16 mouse cellular contexts compared by ENCODE assay signal in genomic region chr3:102354771-102355170, GRCm38 (mm10).
"Had no signal": no experiment of that assay in that cellular context is flagged by ENCODE, and none has a peak within 500 bp of the region (broad histone marks: within the 10 kb centered on the region; RNA-seq: fewer than 3 reads in every experiment).

No protein-coding gene starts in this region.

- H3K27ac ChIP-seq: lung, embryonic 15.5 days; macrophage; midbrain, embryonic 13.5 days; midbrain, embryonic 15.5 days; neural tube, embryonic 12.5 days had no signal

- ATAC-seq: liver, postnatal 0 days; lung, postnatal 0 days; midbrain, embryonic 13.5 days; midbrain, embryonic 15.5 days had no signal

- H3K9me3 ChIP-seq: lung, embryonic 15.5 days; midbrain, embryonic 13.5 days; midbrain, embryonic 15.5 days; neural tube, embryonic 12.5 days had no signal

- H3K4me3 ChIP-seq: lung, embryonic 15.5 days; megakaryocyte, embryonic 14.5 days; midbrain, embryonic 13.5 days; midbrain, embryonic 15.5 days; neural tube, embryonic 12.5 days had no signal

- H3K9ac ChIP-seq: liver, postnatal 0 days; lung, embryonic 15.5 days; midbrain, embryonic 13.5 days; midbrain, embryonic 15.5 days; neural tube, embryonic 12.5 days had no signal

- H3K4me1 ChIP-seq: lung, embryonic 15.5 days; megakaryocyte, embryonic 14.5 days; midbrain, embryonic 15.5 days; neural tube, embryonic 12.5 days had no signal

- DNase-seq: liver, postnatal 0 days; lung, adult 2 months; lung, postnatal 14 days; lung, postnatal 36 days; right cerebral cortex, postnatal 14 days; thymus, adult 18-20 months; thymus, postnatal 25 days; thymus, postnatal 4 days had no signal

- H3K4me2 ChIP-seq: lung, embryonic 15.5 days; midbrain, embryonic 11.5 days; midbrain, embryonic 13.5 days; midbrain, embryonic 15.5 days; neural tube, embryonic 12.5 days had no signal

- H3K36me3 ChIP-seq: lung, embryonic 15.5 days; midbrain, embryonic 13.5 days; midbrain, embryonic 15.5 days; neural tube, embryonic 12.5 days had no signal

- H3K27me3 ChIP-seq: lung, embryonic 15.5 days; megakaryocyte, embryonic 14.5 days had no signal
